23 mouse cellular contexts compared by ENCODE assay signal in genomic region chr5:149099009-149099408, GRCm38 (mm10).
DNase-seq lines count a peak whose midpoint lies in the region; ATAC-seq and TF ChIP-seq lines count a peak whose summit lies in the region.
"Had no signal": no experiment of that assay in that cellular context is flagged by ENCODE, and none has a peak within 500 bp of the region (broad histone marks: within the 10 kb centered on the region; RNA-seq: fewer than 3 reads in every experiment).

No protein-coding gene starts in this region.

- dilution Hi-C loops in CH12.LX (cut with MboI; ENCODE audit: extremely low pct_ligation_motif_present, extremely low pct_unique_long_range_greater_than_20kb, low sequenced_read_pairs) = no loop called here

- no peak overlapping the region for H3K9ac ChIP-seq in midbrain, embryonic 11.5 days (ENCODE audit: low read length)
- no peak overlapping the region for H3K9ac ChIP-seq in midbrain, embryonic 14.5 days (replicated peaks; ENCODE audit: low read length)
- 0 out of 2 replicates have a peak overlapping the region, but pooled peaks have one; percentile 18 for H3K9ac ChIP-seq in CH12.LX (ENCODE audit: insufficient read depth, low read depth)

- no peak overlapping the region for H3K27ac ChIP-seq in midbrain, embryonic 11.5 days (ENCODE audit: low read depth, low read length)
- H3K27ac ChIP-seq in midbrain, embryonic 14.5 days (replicated peaks; ENCODE audit: low read depth, low read length) = no peak overlapping the region
- peak overlapping the region; percentile 43; the same call in 1 of the 2 replicates for H3K27ac ChIP-seq in CH12.LX (ENCODE audit: insufficient read depth, low read depth)
- no peak overlapping the region for H3K27ac ChIP-seq in forebrain, embryonic 10.5 days

- TF ChIP-seq EP300 in CH12.LX (IDR thresholded peaks at IDR 0.05; ENCODE audit: low read length) = peak; percentile 100

- no peaks in the 10 kb centered on the region for H3K79me2 ChIP-seq in CH12.LX (replicated peaks; ENCODE audit: control insufficient read depth, extremely low read depth, insufficient read depth, poor library complexity, severe bottlenecking)

- WGBS in midbrain, embryonic 11.5 days = 81% methylated on average over 1 of the region's 1 CpGs
- WGBS in midbrain, embryonic 14.5 days = 89% methylated on average over 1 of the region's 1 CpGs
- WGBS in forebrain, embryonic 10.5 days = 91% methylated on average over 1 of the region's 1 CpGs

- no peaks in the 10 kb centered on the region for H3K27me3 ChIP-seq in midbrain, embryonic 11.5 days (ENCODE audit: control insufficient read depth, insufficient read depth, low read length)
- H3K27me3 ChIP-seq in midbrain, embryonic 14.5 days (ENCODE audit: control insufficient read depth, insufficient read depth, low read length) = no peaks in the 10 kb centered on the region
- no peaks in the 10 kb centered on the region for H3K27me3 ChIP-seq in CH12.LX (replicated peaks)
- H3K27me3 ChIP-seq in forebrain, embryonic 10.5 days (ENCODE audit: poor library complexity, severe bottlenecking) = no peaks in the 10 kb centered on the region
- H3K27me3 ChIP-seq: Patski had no signal

- no peaks in the 10 kb centered on the region for H3K36me3 ChIP-seq in midbrain, embryonic 11.5 days (ENCODE audit: control insufficient read depth, insufficient read depth, low read length)
- no peaks in the 10 kb centered on the region for H3K36me3 ChIP-seq in midbrain, embryonic 14.5 days (ENCODE audit: control insufficient read depth, insufficient read depth, low read length)
- no peaks in the 10 kb centered on the region for H3K36me3 ChIP-seq in CH12.LX (replicated peaks in 1 of 2; ENCODE audit: control insufficient read depth in 1 of 2, insufficient read depth in 1 of 2, low read length in 1 of 2)
- no peaks in the 10 kb centered on the region for H3K36me3 ChIP-seq in forebrain, embryonic 10.5 days (replicated peaks)
- H3K36me3 ChIP-seq: G1E had no signal

- H3K4me1 ChIP-seq in midbrain, embryonic 11.5 days (ENCODE audit: control insufficient read depth, insufficient read depth, low read length) = no peaks in the 10 kb centered on the region
- H3K4me1 ChIP-seq in midbrain, embryonic 14.5 days (ENCODE audit: control insufficient read depth, insufficient read depth, low read length) = no peaks in the 10 kb centered on the region
- peaks cover 14 to 38% of the 10 kb centered on the region in 2 experiments for H3K4me1 ChIP-seq in CH12.LX (ENCODE audit: control insufficient read depth in 1 of 2, insufficient read depth in 2 of 2)
- H3K4me1 ChIP-seq in forebrain, embryonic 10.5 days = no peaks in the 10 kb centered on the region

- no peak for TF ChIP-seq CTCF in CH12.LX (conservative IDR thresholded peaks at IDR 0.05 in 1 of 2, IDR thresholded peaks at IDR 0.05 in 1 of 2; ENCODE audit: low read depth in 2 of 2, low read length in 2 of 2)

- TF ChIP-seq POLR2A in CH12.LX (IDR thresholded peaks at IDR 0.05; ENCODE audit: low read depth, low read length) = no peak

- in situ Hi-C loops in CH12.LX (cut with MboI; ENCODE audit: low pct_ligation_motif_present, low pct_unique_long_range_greater_than_20kb, low sequenced_read_pairs) = no loop called here

- H3K4me2 ChIP-seq in midbrain, embryonic 11.5 days = no peak overlapping the region
- H3K4me2 ChIP-seq in midbrain, embryonic 14.5 days (ENCODE audit: low read length) = no peak overlapping the region
- H3K4me2 ChIP-seq in CH12.LX (ENCODE audit: insufficient read depth, low read depth, poor library complexity, severe bottlenecking) = peak overlapping the region; percentile 42; the same call in 1 of the 2 replicates

- ATAC-seq in midbrain, embryonic 11.5 days (ENCODE audit: low FRiP score) = no peak
- ATAC-seq in midbrain, embryonic 14.5 days (ENCODE audit: low FRiP score, low TSS enrichment) = no peak
- ATAC-seq in activated CD4-positive, CD25-positive, alpha-beta regulatory T cell, adult 4 months = no peak
- ATAC-seq: CD4-positive, CD25-positive, alpha-beta regulatory T cell, adult 4 months; Patski had no signal

- no peak overlapping the region for H3K4me3 ChIP-seq in midbrain, embryonic 11.5 days (ENCODE audit: low read depth, low read length)
- H3K4me3 ChIP-seq in midbrain, embryonic 14.5 days (replicated peaks; ENCODE audit: low read depth, low read length) = no peak overlapping the region
- H3K4me3 ChIP-seq in CH12.LX (replicated peaks in 1 of 3; ENCODE audit: low read depth in 2 of 3, low read length in 2 of 3, poor library complexity in 1 of 3) = no peak overlapping the region
- no peak overlapping the region for H3K4me3 ChIP-seq in forebrain, embryonic 10.5 days

- DNase-seq in midbrain, embryonic 11.5 days (ENCODE audit: low spot score, missing footprints) = peak; percentile 45
- DNase-seq in midbrain, embryonic 14.5 days = no peak
- DNase-seq in A20 (ENCODE audit: low read depth, low spot score) = peak; percentile 83
- peak; percentile 52 for DNase-seq in CH12.LX (ENCODE audit: extremely low read depth)
- peak; percentile 20 for DNase-seq in induced T-regulatory cell, adult 2 months (ENCODE audit: low read depth)
- no peak for DNase-seq in left cerebral cortex, postnatal 4 days
- DNase-seq in forebrain, embryonic 10.5 days (ENCODE audit: extremely low spot score, low spot score) = no peak
- DNase-seq: adrenal gland, adult 2 months; adrenal gland, adult 8-10 months; adrenal gland, postnatal 10 days; adrenal gland, postnatal 14 days; adrenal gland, postnatal 25 days; adrenal gland, postnatal 36 days; B cell, adult 2 months; cerebellum, adult 11 months; cerebellum, adult 11-12 months; cerebellum, adult 18-20 months; cerebellum, adult 2 months; cerebellum, adult 8-10 months had no signal

- TF ChIP-seq RAD21 in CH12.LX (IDR thresholded peaks at IDR 0.05; ENCODE audit: low read depth, low read length) = peak; percentile 18

- intact Hi-C loops in left cerebral cortex, postnatal 4 days (cut with DNase I) = no loop called here

- H3K9me3 ChIP-seq in midbrain, embryonic 11.5 days (ENCODE audit: control insufficient read depth, low read length) = no peaks in the 10 kb centered on the region
- H3K9me3 ChIP-seq in midbrain, embryonic 14.5 days (ENCODE audit: control insufficient read depth, low read length) = no peaks in the 10 kb centered on the region
- peaks cover 8% of the 10 kb centered on the region for H3K9me3 ChIP-seq in CH12.LX (replicated peaks; ENCODE audit: low read length)
- H3K9me3 ChIP-seq in forebrain, embryonic 10.5 days = 0 out of 2 replicates have a peak, but pooled peaks cover 4% of the 10 kb centered on the region

TF ChIP-seq in CH12.LX, 34 proteins besides CTCF, POLR2A, EP300 and RAD21 (continues in another document):
- TF ChIP-seq MEF2A (IDR thresholded peaks at IDR 0.05; ENCODE audit: borderline replicate concordance, low read depth, low read length) = peak; percentile 99
- TF ChIP-seq MYC (IDR thresholded peaks at IDR 0.05; ENCODE audit: low read depth, low read length) = 0 out of 2 replicates have a peak, but pooled peaks have one; percentile 28
- TF ChIP-seq ZC3H11A (IDR thresholded peaks at IDR 0.05; ENCODE audit: low read depth, low read length) = no peak
- peak; percentile 86 for TF ChIP-seq ZNF384 (IDR thresholded peaks at IDR 0.05; ENCODE audit: low read depth, low read length)
- peak; percentile 97 for TF ChIP-seq JUN (IDR thresholded peaks at IDR 0.05; ENCODE audit: insufficient read depth, low read depth, low read length)
- TF ChIP-seq MAX (IDR thresholded peaks at IDR 0.05; ENCODE audit: low read length) = no peak
- peak; percentile 87 for TF ChIP-seq ETS1 (conservative IDR thresholded peaks at IDR 0.05; ENCODE audit: low read depth, low read length)
- 0 out of 2 replicates have a peak, but pooled peaks have one; percentile 24 for TF ChIP-seq NELFE (IDR thresholded peaks at IDR 0.05; ENCODE audit: low read depth, low read length)
- TF ChIP-seq MAFK (IDR thresholded peaks at IDR 0.05; ENCODE audit: insufficient replicate concordance, low read length) = peak; percentile 79; the same call in 1 of the 2 replicates
- TF ChIP-seq ZMIZ1 (IDR thresholded peaks at IDR 0.05; ENCODE audit: low read depth, low read length) = 0 out of 2 replicates have a peak, but pooled peaks have one; percentile 33
- TF ChIP-seq TCF12 (IDR thresholded peaks at IDR 0.05; ENCODE audit: low read depth, low read length) = peak; percentile 90
- no peak; the same call in 1 of the 2 replicates for TF ChIP-seq CHD1 (IDR thresholded peaks at IDR 0.05; ENCODE audit: low read depth, low read length)
- peak; percentile 94 for TF ChIP-seq CHD2 (IDR thresholded peaks at IDR 0.05; ENCODE audit: low read length)
- peak; percentile 99 for TF ChIP-seq RCOR1 (conservative IDR thresholded peaks at IDR 0.05; ENCODE audit: low read depth, low read length)
- no peak for TF ChIP-seq MAZ (IDR thresholded peaks at IDR 0.05; ENCODE audit: low read depth, low read length)
- peak; percentile 48 for TF ChIP-seq HCFC1 (IDR thresholded peaks at IDR 0.05; ENCODE audit: low read depth, low read length)
- no peak for TF ChIP-seq POLR2AphosphoS2 (IDR thresholded peaks at IDR 0.05; ENCODE audit: low read depth, low read length)
- TF ChIP-seq USF1 (IDR thresholded peaks at IDR 0.05; ENCODE audit: low read depth, low read length) = no peak
- TF ChIP-seq SIN3A (IDR thresholded peaks at IDR 0.05; ENCODE audit: low read length) = 0 out of 2 replicates have a peak, but pooled peaks have one; percentile 65
- TF ChIP-seq KAT2A (IDR thresholded peaks at IDR 0.05; ENCODE audit: insufficient replicate concordance, low read length) = no peak
- TF ChIP-seq GABPA (IDR thresholded peaks at IDR 0.05; ENCODE audit: insufficient replicate concordance, low read depth, low read length) = no peak
- TF ChIP-seq NRF1 (IDR thresholded peaks at IDR 0.05; ENCODE audit: low read depth, low read length) = no peak
- no peak for TF ChIP-seq ZKSCAN1 (IDR thresholded peaks at IDR 0.05; ENCODE audit: borderline replicate concordance, low read depth, low read length)
- peak; percentile 81; the same call in 1 of the 2 replicates for TF ChIP-seq E2F4 (IDR thresholded peaks at IDR 0.05; ENCODE audit: insufficient replicate concordance, low read depth, low read length)
- no peak for TF ChIP-seq MXI1 (IDR thresholded peaks at IDR 0.05; ENCODE audit: low read depth, low read length)
- TF ChIP-seq JUND (conservative IDR thresholded peaks at IDR 0.05; ENCODE audit: low read depth, low read length) = peak; percentile 98
- peak; percentile 66; the same call in 1 of the 2 replicates for TF ChIP-seq TBP (conservative IDR thresholded peaks at IDR 0.05; ENCODE audit: low read depth, low read length)
- no peak for TF ChIP-seq UBTF (IDR thresholded peaks at IDR 0.05; ENCODE audit: low read depth, low read length)
- TF ChIP-seq BHLHE40 (IDR thresholded peaks at IDR 0.05; ENCODE audit: low read depth, low read length) = peak; percentile 77
- no peak for TF ChIP-seq USF2 (conservative IDR thresholded peaks at IDR 0.05; ENCODE audit: low read depth, low read length)
- no peak for TF ChIP-seq PAX5 (IDR thresholded peaks at IDR 0.05; ENCODE audit: low read length)

Comparison
In these comparisons a context has a peak if more than half of its experiments do, and no peak if none do; other contexts are left out.
1. DNase-seq: peak in midbrain, embryonic 11.5 days (single experiment), A20 (single experiment), CH12.LX (single experiment) and induced T-regulatory cell, adult 2 months (single experiment); none in midbrain, embryonic 14.5 days (single experiment), left cerebral cortex, postnatal 4 days (single experiment) and forebrain, embryonic 10.5 days (single experiment).